Mouse (Mus musculus) liver, embryonic 14.5 days (tissue): ENCODE data around the gene Zfp618.

ENCODE experiments used
- CTCF ChIP-seq: IDR thresholded peaks from 2 replicates; pipeline ENCODE4 v1.5.1; 2016; ENCODE audit warnings: antibody characterized with exemption, low read depth, control low read depth
- EP300 ChIP-seq: IDR thresholded peaks from 2 replicates; pipeline ENCODE4 v1.6.1; 2016; ENCODE audit warnings: antibody characterized with exemption, low read depth

GRCm38 (mm10) chr4:63035991-63036390, 70.6 kb downstream of the Zfp618 start:
- TF ChIP-seq CTCF (no peak), EP300 (no peak)
